Mouse (Mus musculus) natural killer cell, adult 2 months (primary cell): Measurements from ENCODE around the gene Atxn7l3.
"Not testable (repeated sequence)": the region's sequence is repeated elsewhere in the genome, so short reads cannot be mapped to it uniquely, and the experiment has no call there.

Experiments used
- DNase-seq, 2 experiments: peaks; one replicate each; pipeline ENCODE4 v3.0.0; 2022; ENCODE audit warnings: low spot score in 2 of 2

Gene Atxn7l3

GRCm38 (mm10) chr11:102294887-102295597 is 1.4 kb downstream of the Atxn7l3 start:
- no peak for DNase-seq

GRCm38 (mm10) chr11:102294416-102294815 is 2.0 kb downstream of the Atxn7l3 start:
- DNase-seq: no peak

GRCm38 (mm10) chr11:102293971-102294370 is 2.5 kb downstream of the Atxn7l3 start:
- no peak for DNase-seq

DNA sequence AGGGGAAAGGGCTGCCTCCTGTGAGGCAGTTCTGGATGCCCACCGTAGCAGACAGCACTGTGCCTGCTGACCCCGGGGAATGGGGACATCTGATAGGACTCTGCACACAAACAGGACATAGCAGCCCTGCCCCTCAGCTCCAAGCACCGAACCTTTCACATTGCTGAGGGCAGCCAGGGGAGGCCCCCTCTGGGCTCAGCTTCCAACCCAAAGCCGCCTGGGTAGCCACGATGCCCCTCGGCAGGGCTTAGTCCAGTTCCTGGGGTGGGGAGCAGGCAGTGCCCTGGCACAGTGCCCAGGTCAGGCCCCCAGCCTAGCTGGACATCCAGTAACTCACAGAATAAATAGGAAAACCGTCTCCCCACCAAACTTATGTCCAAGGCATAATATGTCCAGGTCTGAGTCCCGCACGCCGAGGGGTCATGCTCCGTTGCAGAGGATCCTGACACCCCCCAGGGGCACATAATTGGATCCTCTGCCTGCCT is 5.3 kb downstream of the Atxn7l3 start:
- DNase-seq: no peak

- DNase-seq: no peak
Measured at GRCm38 (mm10) chr11:102290141-102290540, 6.3 kb downstream of the Atxn7l3 start.

- no peak for DNase-seq
Measured at GRCm38 (mm10) chr11:102289511-102290100, 6.8 kb downstream of the Atxn7l3 start.

DNA sequence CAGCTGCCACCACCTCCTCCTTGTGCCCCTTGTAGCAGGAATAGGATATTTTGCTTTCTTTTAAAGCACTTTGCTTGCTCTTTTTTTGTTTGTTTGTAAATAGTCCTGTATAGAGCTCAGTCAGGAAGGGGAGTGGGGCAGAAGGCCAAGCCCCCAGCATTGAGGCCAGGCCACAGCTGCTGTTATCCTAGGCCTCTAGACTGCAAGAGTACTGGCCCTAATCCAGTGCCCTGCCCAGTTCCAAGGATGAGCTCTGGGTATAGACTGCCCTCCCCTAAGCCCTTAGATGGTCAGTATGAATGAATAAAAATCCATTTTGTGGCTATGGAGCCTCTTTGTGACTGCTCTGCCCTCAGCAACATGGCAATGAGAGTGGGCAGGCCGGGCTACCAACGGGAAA is 7.5 kb downstream of the Atxn7l3 start:
- DNase-seq: no peak

GRCm38 (mm10) chr11:102288027-102288804 is 8.2 kb downstream of the Atxn7l3 start:
- no peak for DNase-seq

- no peak for DNase-seq
Measured at GRCm38 (mm10) chr11:102287485-102287884, 8.9 kb downstream of the Atxn7l3 start.

DNA sequence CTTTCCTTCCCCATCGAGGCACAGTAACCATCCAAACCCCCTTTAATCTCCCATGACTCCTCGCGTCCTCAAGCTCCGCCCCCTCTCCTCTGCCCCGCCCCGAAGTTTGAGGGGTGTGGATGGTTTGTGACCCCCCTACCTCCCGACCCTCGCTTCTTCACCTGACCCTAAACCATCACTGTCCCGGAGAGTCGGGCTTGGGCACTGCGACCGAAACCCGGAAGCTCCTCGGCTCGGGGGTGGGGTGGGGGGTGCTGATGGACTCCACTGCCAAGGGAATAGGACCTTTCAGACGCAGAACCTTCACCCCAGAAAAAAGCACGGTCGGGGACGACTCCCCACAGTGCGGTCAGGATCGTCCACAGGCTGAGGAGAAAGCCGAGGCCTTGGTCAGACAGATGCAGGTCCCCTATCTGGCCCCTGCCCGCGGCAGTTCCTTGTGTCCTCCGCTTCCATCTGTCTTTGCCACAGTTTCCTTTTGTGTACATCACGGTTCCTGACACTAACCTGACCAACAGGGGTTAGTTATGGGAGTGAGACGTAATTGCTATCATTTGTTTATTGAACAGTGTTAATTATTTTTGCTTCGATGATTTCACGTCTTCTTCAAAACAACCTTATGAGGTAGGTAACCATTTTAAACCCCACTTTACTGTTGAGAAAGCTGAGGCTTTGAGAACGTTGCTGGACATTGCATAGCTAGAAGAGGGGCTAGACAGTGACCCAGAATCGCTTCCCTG is 11.2 kb downstream of the Atxn7l3 start:
- no peak for DNase-seq

GRCm38 (mm10) chr11:102284501-102285094 is 11.8 kb downstream of the Atxn7l3 start, which contains the start of gene Tmub2:
Tmub2 (plus strand) TSS chr11:102284931.
- peak; percentile 96 to 97 for DNase-seq

DNA sequence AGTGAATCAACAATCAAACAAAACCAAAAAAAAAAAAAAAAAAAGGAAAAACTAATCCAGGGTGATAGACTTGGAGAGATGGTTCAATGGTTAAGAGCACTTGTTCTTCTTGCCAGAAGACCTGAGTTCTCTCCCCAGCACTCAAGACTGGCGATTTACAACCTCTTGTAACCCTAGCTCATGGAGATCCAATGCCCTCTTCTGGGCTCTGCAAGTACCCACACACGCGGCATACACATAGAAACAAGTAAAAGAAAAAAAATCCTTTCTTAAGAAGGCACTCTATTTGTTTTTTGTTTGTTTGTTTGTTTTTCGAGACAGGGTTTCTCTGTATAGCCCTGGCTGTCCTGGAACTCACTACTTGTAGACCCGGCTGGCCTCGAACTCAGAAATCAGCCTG is 12.5 kb downstream of the Atxn7l3 start:
- DNase-seq: no peak

- DNase-seq: not testable (repeated sequence)
Measured at GRCm38 (mm10) chr11:102280267-102280666, 16.2 kb downstream of the Atxn7l3 start.

- no peak for DNase-seq
Measured at GRCm38 (mm10) chr11:102279595-102279994, 16.8 kb downstream of the Atxn7l3 start.

GRCm38 (mm10) chr11:102277754-102278153 is 18.7 kb downstream of the Atxn7l3 start:
- no peak for DNase-seq

- DNase-seq: no peak
Measured at GRCm38 (mm10) chr11:102276411-102276915, 20.0 kb downstream of the Atxn7l3 start.

DNA sequence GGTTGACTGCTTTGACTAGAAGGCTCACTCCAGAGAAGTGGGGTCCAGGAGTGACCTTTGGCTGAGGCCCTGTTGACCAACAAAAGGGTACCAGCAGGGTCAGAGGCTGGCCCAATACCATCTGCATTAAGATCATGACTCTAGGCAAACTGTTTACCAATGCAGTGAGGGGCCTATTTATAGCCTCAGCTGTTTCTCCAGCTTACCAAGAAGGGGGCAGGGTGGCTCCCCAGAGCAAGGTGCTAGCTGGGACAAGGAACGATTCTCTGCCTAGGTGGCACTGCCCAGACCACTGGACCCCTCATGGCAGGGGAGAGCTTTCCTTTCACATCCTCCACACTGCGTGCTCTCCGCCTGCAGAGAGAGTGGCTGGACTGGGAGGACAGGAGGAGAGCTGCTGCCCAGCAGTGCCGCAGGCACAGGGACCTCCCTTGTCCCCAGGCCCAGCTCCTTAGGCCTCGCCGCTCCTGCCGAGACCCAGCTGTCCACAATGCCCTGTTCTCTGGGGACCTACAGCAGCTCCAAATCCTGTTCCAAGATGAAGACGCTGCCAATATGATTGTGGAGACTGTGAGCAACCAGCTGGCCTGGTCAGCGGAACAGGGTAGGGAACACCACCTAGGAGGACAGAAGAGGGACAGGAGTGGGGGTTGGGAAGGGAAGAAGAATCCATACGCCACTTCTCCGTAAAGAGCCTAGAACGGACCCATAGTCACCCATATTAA is 27.7 kb downstream of the Atxn7l3 start, which contains the start of gene Asb16:
Gene Asb16, plus strand, starts transcription at position 224 of the 725 bp plus-strand sequence.
- DNase-seq: no peak

GRCm38 (mm10) chr11:102267480-102267879 is 29.0 kb downstream of the Atxn7l3 start:
- DNase-seq: peak in 1 of 2 experiments; percentile 34

DNA sequence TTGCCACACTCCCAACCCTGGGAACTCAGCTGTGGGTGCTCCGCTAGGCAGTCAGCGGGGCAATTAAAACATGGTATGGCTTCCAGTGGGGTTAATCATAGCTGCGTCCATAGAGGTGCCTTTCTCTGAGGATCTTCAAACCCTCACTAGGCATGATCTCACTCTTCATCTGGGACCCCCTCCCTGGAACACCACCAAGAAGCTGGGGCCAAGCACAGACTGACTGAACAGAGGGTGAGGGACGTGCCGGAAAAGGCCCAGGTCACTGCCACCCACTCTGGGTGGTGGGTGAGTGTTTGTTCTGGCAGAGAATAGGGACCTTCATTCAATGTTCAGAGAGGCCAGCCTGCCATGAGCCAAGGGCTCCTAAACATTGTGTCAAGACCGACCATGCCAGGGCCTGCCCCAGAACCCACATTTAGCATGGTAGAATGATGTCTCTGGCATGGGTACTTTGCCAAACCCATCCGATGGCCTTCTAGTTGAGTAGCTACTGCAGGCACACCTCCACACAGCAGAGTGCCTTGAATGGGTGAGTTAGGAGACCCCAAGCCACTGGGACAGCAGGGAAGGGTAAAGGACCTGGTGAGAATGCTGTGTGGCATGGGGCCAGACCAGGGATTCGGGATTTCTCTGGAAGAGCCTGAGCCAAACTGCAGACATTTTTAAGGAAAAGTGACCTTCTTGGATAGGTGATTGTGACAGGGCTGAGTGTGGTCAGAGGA is 29.6 kb downstream of the Atxn7l3 start:
- DNase-seq: no peak

GRCm38 (mm10) chr11:102265816-102266215 is 30.6 kb downstream of the Atxn7l3 start:
- no peak for DNase-seq
